Mouse (Mus musculus) spleen, postnatal 10 days (tissue): Measurements from ENCODE around the gene Hps1.

Experiments used
- DNase-seq, 2 experiments: peaks; one replicate each; pipeline ENCODE4 v3.0.0; 2021 to 2022; ENCODE audit warnings: low spot score in 2 of 2

Gene Hps1

DNA sequence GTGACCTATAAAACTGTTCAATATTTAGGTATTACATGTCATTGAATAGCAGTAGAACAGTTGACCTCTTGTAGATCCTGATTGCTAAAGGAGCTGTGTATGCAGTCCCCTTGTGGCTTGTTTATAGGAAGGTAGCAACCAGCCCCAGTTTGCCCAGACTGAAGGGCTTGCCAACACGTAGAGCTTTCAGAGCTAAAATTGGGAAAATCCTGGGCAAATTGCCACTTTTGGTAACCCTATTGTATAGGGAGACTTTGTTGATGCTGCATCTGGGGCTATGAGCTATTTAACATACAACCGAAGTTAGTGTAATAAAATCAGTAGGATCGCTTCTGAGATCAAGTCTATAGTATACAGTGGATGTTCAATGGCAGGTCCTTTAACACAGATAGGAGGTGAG, 61.7 kb downstream of the Hps1 start:
- no peak for DNase-seq

DNA sequence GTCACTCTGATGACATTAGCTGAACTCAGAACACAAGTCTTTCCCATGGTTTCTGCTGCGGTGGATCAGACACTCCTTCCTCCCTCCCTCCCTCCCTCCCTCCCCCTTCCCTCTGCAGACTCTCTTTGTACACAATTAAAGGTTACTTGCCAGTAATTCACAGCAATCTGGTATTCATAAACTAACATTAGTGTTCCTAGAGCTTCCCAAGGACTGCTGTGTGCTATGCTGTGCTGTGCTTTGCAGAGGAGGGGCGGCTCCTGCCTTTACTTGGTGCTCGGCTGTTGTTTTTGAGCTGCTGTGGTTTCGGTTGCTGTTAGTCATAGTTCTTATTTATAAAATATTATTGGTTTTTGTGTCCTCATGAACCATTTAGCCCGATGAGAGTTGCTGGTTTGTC, 62.1 kb downstream of the Hps1 start:
- no peak for DNase-seq

- DNase-seq: no peak
Observed at GRCm38 (mm10) chr19:42716507-42716906, 63.3 kb downstream of the Hps1 start.

DNA sequence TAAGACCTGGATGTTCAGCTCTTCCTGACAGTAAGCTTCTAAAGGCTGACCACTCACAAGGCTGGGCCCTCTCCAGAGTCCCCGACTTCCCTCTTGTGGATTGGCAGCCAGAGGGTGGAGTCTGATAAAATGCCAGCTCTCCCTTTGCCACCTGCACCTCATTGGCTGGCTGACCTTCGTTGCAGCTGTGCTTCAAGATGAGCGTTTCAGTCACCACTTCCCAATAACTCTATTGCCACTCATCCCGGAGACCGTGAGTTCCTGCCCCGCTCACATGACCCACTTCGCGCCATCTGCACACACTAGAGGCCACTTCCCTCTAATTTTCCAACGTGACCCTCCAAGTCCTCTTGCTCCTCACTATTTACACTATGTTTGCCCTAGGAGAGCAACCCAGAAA, 66.0 kb downstream of the Hps1 start:
- no peak for DNase-seq
